Mouse (Mus musculus) retina, embryonic 14.5 days (tissue): ENCODE results near the gene Slc38a4.

Source experiments
- DNase-seq: peaks from one replicate; pipeline ENCODE4 v3.0.0-alpha.2; 2015; ENCODE audit warnings: low spot score

Slc38a4 gene

GRCm38 (mm10) chr15:96966326-96966725 is 89.4 kb downstream of the Slc38a4 start:
- DNase-seq, result no peak

- DNase-seq, result no peak
These were observed 92.0 kb downstream of the Slc38a4 start for GRCm38 (mm10) chr15:96963735-96964134.

GRCm38 (mm10) chr15:96963318-96963717 is 92.4 kb downstream of the Slc38a4 start:
- DNase-seq, result no peak

GRCm38 (mm10) chr15:96960343-96960742 is 95.4 kb downstream of the Slc38a4 start:
- no peak for DNase-seq

GRCm38 (mm10) chr15:96959247-96959646 is 96.5 kb downstream of the Slc38a4 start:
- no peak for DNase-seq

- DNase-seq, result no peak
These were observed 99.1 kb downstream of the Slc38a4 start for GRCm38 (mm10) chr15:96956699-96957098.

GRCm38 (mm10) chr15:96954389-96954788 is 101.4 kb downstream of the Slc38a4 start:
- no peak for DNase-seq

- no peak for DNase-seq
These were observed 101.9 kb downstream of the Slc38a4 start for GRCm38 (mm10) chr15:96953938-96954238.

GRCm38 (mm10) chr15:96953112-96953937 is 102.4 kb downstream of the Slc38a4 start:
- DNase-seq, result peak; percentile 89

GRCm38 (mm10) chr15:96952488-96952887 is 103.3 kb downstream of the Slc38a4 start:
- DNase-seq, result no peak

GRCm38 (mm10) chr15:96951783-96952182 is 104.0 kb downstream of the Slc38a4 start:
- peak; percentile 52 for DNase-seq

- no peak for DNase-seq
These were observed 107.3 kb downstream of the Slc38a4 start for GRCm38 (mm10) chr15:96948471-96948870.
